Mouse (Mus musculus): ENCODE measurements at regions not wholly inside any gene's neighbourhood (a gene's known extent, or its start where the extent isn't known, plus 50 kb on each side); places are given as distances from the start of the nearest gene placed in this dataset.
A peak's percentile ranks its signal among the peaks of the same experiment; 100 is the strongest.

DNA sequence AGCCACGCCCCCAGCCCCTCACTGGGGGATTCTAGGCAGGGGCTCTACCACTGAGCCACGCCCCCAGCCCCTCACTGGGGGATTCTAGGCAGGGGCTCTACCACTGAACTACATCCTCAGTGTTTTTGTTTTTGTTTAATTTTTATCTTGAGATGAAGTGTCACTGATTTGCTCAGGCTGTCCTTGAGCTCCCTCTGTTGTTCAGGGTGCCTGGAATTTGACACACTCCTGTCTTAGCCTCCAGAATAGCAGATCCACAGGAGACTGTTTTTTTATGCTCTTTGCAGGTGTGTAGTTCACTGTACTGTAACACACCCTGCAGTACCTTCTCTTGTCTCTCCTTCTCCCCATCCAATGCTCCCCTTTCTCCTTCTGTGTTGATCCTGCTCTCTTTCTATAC, 76.6 kb upstream of the Card11 start:
- TF ChIP-seq CTCF (IDR thresholded peaks at IDR 0.05) (peak; percentile 35), POLR2A (IDR thresholded peaks at IDR 0.05; ENCODE audit: insufficient read depth, low read depth, low read length) (no peak), EP300 (IDR thresholded peaks at IDR 0.05; ENCODE audit: insufficient read depth, low read depth, low read length) (no peak)

Measured in heart, adult 2 months (tissue).